ENCODE assay signal across 28 mouse cellular contexts in genomic region chr7:103813152-103813551, GRCm38 (mm10). TPM values are rescaled to one million over a fixed set of nuclear protein-coding genes. Genes with fewer than 3 reads are reported as not detected.
DNase-seq lines count a peak whose midpoint lies in the region; ATAC-seq and TF ChIP-seq lines count a peak whose summit lies in the region.
"Not testable (repeated sequence)": the region's sequence is repeated elsewhere in the genome, so short reads cannot be mapped to it uniquely, and the experiment has no call there.
"Had no signal": no experiment of that assay in that cellular context is flagged by ENCODE, and none has a peak within 500 bp of the region (broad histone marks: within the 10 kb centered on the region; RNA-seq: fewer than 3 reads in every experiment).

No protein-coding gene starts in this region.

- not testable (repeated sequence) for TF ChIP-seq CTCF in liver, embryonic 14.5 days (IDR thresholded peaks at IDR 0.05; ENCODE audit: low read depth); liver, postnatal 0 days (IDR thresholded peaks at IDR 0.05; ENCODE audit: low read depth)

- not testable (repeated sequence) for H3K4me1 ChIP-seq in liver, embryonic 11.5 days (replicated peaks; ENCODE audit: control insufficient read depth, insufficient read depth, low read length); liver, postnatal 0 days (ENCODE audit: insufficient read depth)
- H3K4me1 ChIP-seq in liver, embryonic 14.5 days (replicated peaks; ENCODE audit: control insufficient read depth in 2 of 2, insufficient read depth in 2 of 2, low read length in 1 of 2) = peaks cover 10 to 22% of the 10 kb centered on the region in 2 experiments

- peak overlapping the region; percentile 89; the same call in 1 of the 2 replicates for H3K27ac ChIP-seq in liver, embryonic 11.5 days (ENCODE audit: low read depth, low read length)
- H3K27ac ChIP-seq in liver, embryonic 14.5 days; liver, postnatal 0 days (ENCODE audit: low read depth): not testable (repeated sequence)

- H3K9me3 ChIP-seq in liver, embryonic 11.5 days (ENCODE audit: control insufficient read depth, low read length); liver, embryonic 14.5 days (ENCODE audit: control insufficient read depth, low read length); liver, postnatal 0 days (ENCODE audit: low read length): not testable (repeated sequence)

- not testable (repeated sequence) for TF ChIP-seq EP300 in liver, embryonic 14.5 days (IDR thresholded peaks at IDR 0.05; ENCODE audit: low read depth); liver, postnatal 0 days (IDR thresholded peaks at IDR 0.05; ENCODE audit: low read depth)

- no CpG with 5 or more reads among the region's 3 CpGs for WGBS in liver, embryonic 11.5 days
- no CpG with 5 or more reads among the region's 3 CpGs for WGBS in liver, embryonic 14.5 days (ENCODE audit: insufficient replicate concordance)
- no CpG with 5 or more reads among the region's 3 CpGs for WGBS in liver, postnatal 0 days (ENCODE audit: insufficient replicate concordance)

- not testable (repeated sequence) for H3K27me3 ChIP-seq in liver, embryonic 11.5 days (replicated peaks; ENCODE audit: control insufficient read depth, insufficient read depth, low read length); liver, embryonic 14.5 days (ENCODE audit: control insufficient read depth, insufficient read depth, low read length); liver, postnatal 0 days (ENCODE audit: insufficient read depth, low read length)

- ATAC-seq in erythroblast, adult 5-6 weeks (replicated peaks; ENCODE audit: low FRiP score, poor library complexity, severe bottlenecking) = peak; percentile 27
- not testable (repeated sequence) for ATAC-seq in liver, embryonic 11.5 days (replicated peaks; ENCODE audit: low FRiP score)
- ATAC-seq in liver, embryonic 14.5 days (ENCODE audit: insufficient read depth) = peak; percentile 2
- ATAC-seq in liver, postnatal 0 days = peak; percentile 6
- peak; percentile 65 for ATAC-seq in megakaryocyte, adult 5-6 weeks (ENCODE audit: poor library complexity, severe bottlenecking)
- 0 out of 2 replicates have a peak, but pooled peaks have one; percentile 11 for ATAC-seq in neutrophil, adult 5-6 weeks (ENCODE audit: extremely low read depth, insufficient number of reproducible peaks, low FRiP score, poor library complexity, severe bottlenecking)

- H3K4me3 ChIP-seq in liver, embryonic 11.5 days (ENCODE audit: low read depth, low read length) = not testable (repeated sequence)
- peak overlapping the region in 1 of 2 experiments; percentile 52; a peak in 2 of 4 replicates for H3K4me3 ChIP-seq in liver, embryonic 14.5 days (ENCODE audit: insufficient read depth in 1 of 2, low read depth in 2 of 2, low read length in 2 of 2)
- peak overlapping the region; percentile 39 for H3K4me3 ChIP-seq in liver, postnatal 0 days (ENCODE audit: low read depth, low read length)

- not testable (repeated sequence) for H3K4me2 ChIP-seq in liver, embryonic 11.5 days; liver, embryonic 14.5 days (ENCODE audit: low read depth); liver, postnatal 0 days (ENCODE audit: low read depth, low read length)

- not testable (repeated sequence) for H3K36me3 ChIP-seq in liver, embryonic 11.5 days (ENCODE audit: control insufficient read depth, insufficient read depth, low read length); liver, embryonic 14.5 days (replicated peaks; ENCODE audit: control insufficient read depth, insufficient read depth, low read depth); liver, postnatal 0 days (replicated peaks; ENCODE audit: insufficient read depth, low read length)

- DNase-seq in liver, embryonic 11.5 days (ENCODE audit: low spot score); liver, embryonic 14.5 days (ENCODE audit: low read depth in 3 of 3, low spot score in 3 of 3); liver, postnatal 0 days: not testable (repeated sequence)

- H3K9ac ChIP-seq in liver, embryonic 11.5 days (ENCODE audit: low read depth, low read length); liver, embryonic 14.5 days (replicated peaks); liver, postnatal 0 days (replicated peaks): not testable (repeated sequence)

RNA-seq across cellular contexts. Expression of gene Hbb-bt, which starts 0.6 kb away (rescaled TPM):
- total RNA-seq in erythroblast, adult 5-6 weeks (2015; ENCODE audit: low replicate concordance) = 39,556 and 40,045 TPM in 2 replicates
- 14,681 and 15,230 TPM in 2 replicates for total RNA-seq in erythroblast, adult 5-6 weeks (2017; ENCODE audit: low replicate concordance)
- 7,398 and 7,943 TPM in 2 replicates for polyA plus RNA-seq in liver, embryonic 11.5 days (2014; fragmentation: Nextera tagmentation; extraction: Ambion mirVana)
- 57,913 and 74,220 TPM in 2 replicates for polyA plus RNA-seq in liver, embryonic 14.5 days (2012; rRNA removed)
- polyA plus RNA-seq in liver, embryonic 14.5 days (2014; fragmentation: Nextera tagmentation; extraction: Ambion mirVana) = 62,702 and 66,320 TPM in 2 replicates
- 16,738 and 17,184 TPM in 2 replicates for polyA plus RNA-seq in liver, postnatal 0 days (2015; fragmentation: Nextera tagmentation; extraction: Ambion mirVana)
- total RNA-seq in megakaryocyte, adult 5-6 weeks (2015) = 43.0 and 130 TPM in 2 replicates
- total RNA-seq in megakaryocyte, adult 5-6 weeks (2017) = 14.3 and 23.0 TPM in 2 replicates
- 1,968 and 2,313 TPM in 2 replicates for total RNA-seq in neutrophil, adult 5-6 weeks (2017)
- polyA plus RNA-seq: Patski had no signal

RNA-seq across cellular contexts. Expression of gene Hbb-bs, which starts 14.7 kb away (rescaled TPM):
- 179,259 and 187,171 TPM in 2 replicates for total RNA-seq in erythroblast, adult 5-6 weeks (2015; ENCODE audit: low replicate concordance)
- total RNA-seq in erythroblast, adult 5-6 weeks (2017; ENCODE audit: low replicate concordance) = 69,583 and 76,927 TPM in 2 replicates
- polyA plus RNA-seq in liver, embryonic 11.5 days (2014; fragmentation: Nextera tagmentation; extraction: Ambion mirVana) = 9,439 and 11,024 TPM in 2 replicates
- 195,474 and 209,901 TPM in 2 replicates for polyA plus RNA-seq in liver, embryonic 14.5 days (2012; rRNA removed)
- polyA plus RNA-seq in liver, embryonic 14.5 days (2014; fragmentation: Nextera tagmentation; extraction: Ambion mirVana) = 126,713 and 131,477 TPM in 2 replicates
- polyA plus RNA-seq in liver, postnatal 0 days (2015; fragmentation: Nextera tagmentation; extraction: Ambion mirVana) = 51,353 and 55,260 TPM in 2 replicates
- 106 and 274 TPM in 2 replicates for total RNA-seq in megakaryocyte, adult 5-6 weeks (2015)
- total RNA-seq in megakaryocyte, adult 5-6 weeks (2017) = 71.1 and 121 TPM in 2 replicates
- 10,177 and 10,178 TPM in 2 replicates for total RNA-seq in neutrophil, adult 5-6 weeks (2017)
- total RNA-seq: CH12.LX had no signal
- polyA plus RNA-seq: Patski had no signal

RNA-seq across cellular contexts. Expression of gene Olfr67, which starts 21.5 kb away (rescaled TPM):
- 5.0 and 10.2 TPM in 2 replicates for total RNA-seq in erythroblast, adult 5-6 weeks (2015; ENCODE audit: low replicate concordance)
- 2.8 and 4.2 TPM in 2 replicates for total RNA-seq in erythroblast, adult 5-6 weeks (2017; ENCODE audit: low replicate concordance)
- not detected in 2 replicates for polyA plus RNA-seq in liver, embryonic 11.5 days (2014; fragmentation: Nextera tagmentation; extraction: Ambion mirVana)
- 0.02 TPM in 1 of 2 replicates, not detected in the other for polyA plus RNA-seq in liver, embryonic 14.5 days (2012; rRNA removed)
- polyA plus RNA-seq in liver, embryonic 14.5 days (2014; fragmentation: Nextera tagmentation; extraction: Ambion mirVana) = not detected in 2 replicates
- polyA plus RNA-seq in liver, postnatal 0 days (2015; fragmentation: Nextera tagmentation; extraction: Ambion mirVana) = 0.02 TPM in 1 of 2 replicates, not detected in the other
- not detected in 2 replicates for total RNA-seq in megakaryocyte, adult 5-6 weeks (2015)
- not detected in 2 replicates for total RNA-seq in megakaryocyte, adult 5-6 weeks (2017)
- not detected in 2 replicates for total RNA-seq in neutrophil, adult 5-6 weeks (2017)
- total RNA-seq: adrenal gland, adult 18-20 months; adrenal gland, postnatal 10 days; adrenal gland, postnatal 36 days; CH12.LX; G1E; gastrocnemius, adult 8-10 months; gastrocnemius, postnatal 25 days; heart, adult 2 months; heart, postnatal 25 days; hematopoietic stem cell, adult 5-6 weeks had no signal
- polyA plus RNA-seq: embryonic facial prominence, embryonic 12.5 days; embryonic facial prominence, embryonic 15.5 days; erythroblast, embryonic 14.5 days; forebrain, embryonic 12.5 days; forebrain, embryonic 15.5 days; gonadal fat pad, adult 2 months; heart, adult 2 months; heart, embryonic 10.5 days; heart, embryonic 14.5 days; heart, postnatal 0 days; hindbrain, embryonic 12.5 days; hindbrain, embryonic 15.5 days; Patski had no signal

RNA-seq across cellular contexts. Expression of gene Hbb-bh2, which starts 27.2 kb away (rescaled TPM):
- total RNA-seq in erythroblast, adult 5-6 weeks (2015; ENCODE audit: low replicate concordance) = not detected in 2 replicates
- 1.0 and 4.6 TPM in 2 replicates for total RNA-seq in erythroblast, adult 5-6 weeks (2017; ENCODE audit: low replicate concordance)
- not detected in 2 replicates for polyA plus RNA-seq in liver, embryonic 11.5 days (2014; fragmentation: Nextera tagmentation; extraction: Ambion mirVana)
- 0.19 and 0.36 TPM in 2 replicates for polyA plus RNA-seq in liver, embryonic 14.5 days (2012; rRNA removed)
- polyA plus RNA-seq in liver, embryonic 14.5 days (2014; fragmentation: Nextera tagmentation; extraction: Ambion mirVana) = not detected in 2 replicates
- not detected in 2 replicates for polyA plus RNA-seq in liver, postnatal 0 days (2015; fragmentation: Nextera tagmentation; extraction: Ambion mirVana)
- not detected in 2 replicates for total RNA-seq in megakaryocyte, adult 5-6 weeks (2015)
- not detected in 2 replicates for total RNA-seq in megakaryocyte, adult 5-6 weeks (2017)
- total RNA-seq in neutrophil, adult 5-6 weeks (2017) = not detected in 2 replicates
- total RNA-seq: adrenal gland, adult 18-20 months; adrenal gland, postnatal 10 days; adrenal gland, postnatal 36 days; CH12.LX; G1E; gastrocnemius, adult 8-10 months; gastrocnemius, postnatal 25 days; heart, adult 2 months; heart, postnatal 25 days; hematopoietic stem cell, adult 5-6 weeks had no signal
- polyA plus RNA-seq: embryonic facial prominence, embryonic 15.5 days; forebrain, embryonic 15.5 days; G1E; gonadal fat pad, adult 2 months; heart, adult 2 months; heart, embryonic 14.5 days; heart, postnatal 0 days; hindbrain, embryonic 12.5 days; hindbrain, embryonic 15.5 days; Patski had no signal

RNA-seq across cellular contexts. Expression of gene Hbb-bh1, which starts 29.8 kb away (rescaled TPM):
- total RNA-seq in erythroblast, adult 5-6 weeks (2015; ENCODE audit: low replicate concordance) = not detected in 2 replicates
- not detected in 2 replicates for total RNA-seq in erythroblast, adult 5-6 weeks (2017; ENCODE audit: low replicate concordance)
- 4,066 and 4,428 TPM in 2 replicates for polyA plus RNA-seq in liver, embryonic 11.5 days (2014; fragmentation: Nextera tagmentation; extraction: Ambion mirVana)
- polyA plus RNA-seq in liver, embryonic 14.5 days (2012; rRNA removed) = 94.8 and 146 TPM in 2 replicates
- 155 and 211 TPM in 2 replicates for polyA plus RNA-seq in liver, embryonic 14.5 days (2014; fragmentation: Nextera tagmentation; extraction: Ambion mirVana)
- polyA plus RNA-seq in liver, postnatal 0 days (2015; fragmentation: Nextera tagmentation; extraction: Ambion mirVana) = 1.8 and 2.5 TPM in 2 replicates
- total RNA-seq in megakaryocyte, adult 5-6 weeks (2015) = not detected in 2 replicates
- not detected in 2 replicates for total RNA-seq in megakaryocyte, adult 5-6 weeks (2017)
- not detected in 2 replicates for total RNA-seq in neutrophil, adult 5-6 weeks (2017)
- total RNA-seq: adrenal gland, adult 18-20 months; adrenal gland, postnatal 10 days; adrenal gland, postnatal 36 days; gastrocnemius, adult 8-10 months; gastrocnemius, postnatal 25 days; heart, adult 2 months; heart, postnatal 25 days; hematopoietic stem cell, adult 5-6 weeks had no signal
- polyA plus RNA-seq: G1E; gonadal fat pad, adult 2 months; heart, adult 2 months; heart, postnatal 0 days; Patski had no signal

Comparison
In these comparisons a context has a peak if more than half of its experiments do, and no peak if none do; other contexts are left out.
1. RNA of gene Hbb-bt, which starts 0.6 kb away (total RNA-seq): 14,681 to 40,045 TPM in erythroblast, adult 5-6 weeks and 1,968 to 2,313 TPM in neutrophil, adult 5-6 weeks; 14.3 to 130 TPM in megakaryocyte, adult 5-6 weeks; every median in the first group is over 10 times any median in the second.
2. RNA of gene Hbb-bs, which starts 14.7 kb away (total RNA-seq): 69,583 to 187,171 TPM in erythroblast, adult 5-6 weeks and 10,177 to 10,178 TPM in neutrophil, adult 5-6 weeks; 71.1 to 274 TPM in megakaryocyte, adult 5-6 weeks; every median in the first group is over 10 times any median in the second.